Mouse (Mus musculus): ENCODE measurements at regions not wholly inside any gene's neighbourhood (a gene's known extent, or its start where the extent isn't known, plus 50 kb on each side); places are given as distances from the start of the nearest gene placed in this dataset.

- ATAC-seq (ENCODE audit: poor library complexity, severe bottlenecking): no peak
These were observed 1251.1 kb upstream of the A1bg start for GRCm38 (mm10) chr15:62173633-62174543.

- ATAC-seq (ENCODE audit: poor library complexity, severe bottlenecking): no peak
These were observed 1248.8 kb upstream of the A1bg start for GRCm38 (mm10) chr15:62171632-62172031.

- ATAC-seq (ENCODE audit: poor library complexity, severe bottlenecking): no peak
These were observed 1248.4 kb upstream of the A1bg start for GRCm38 (mm10) chr15:62171167-62171566.

GRCm38 (mm10) chr15:62170337-62170736, 1247.5 kb upstream of the A1bg start:
- no peak for ATAC-seq (ENCODE audit: poor library complexity, severe bottlenecking)

- ATAC-seq (ENCODE audit: poor library complexity, severe bottlenecking): peak; percentile 63
These were observed 1246.8 kb upstream of the A1bg start for GRCm38 (mm10) chr15:62169591-62170019.

- ATAC-seq (ENCODE audit: poor library complexity, severe bottlenecking): peak; percentile 13; the same call in 1 of the 2 replicates
These were observed 1246.3 kb upstream of the A1bg start for GRCm38 (mm10) chr15:62168958-62169590.

- ATAC-seq (ENCODE audit: poor library complexity, severe bottlenecking): no peak
These were observed 1245.7 kb upstream of the A1bg start for GRCm38 (mm10) chr15:62168522-62168921.

GRCm38 (mm10) chr15:62166786-62167185, 1244.0 kb upstream of the A1bg start:
- ATAC-seq (ENCODE audit: poor library complexity, severe bottlenecking): no peak

- ATAC-seq (ENCODE audit: poor library complexity, severe bottlenecking): no peak
These were observed 1243.2 kb upstream of the A1bg start for GRCm38 (mm10) chr15:62165826-62166500.

- ATAC-seq (ENCODE audit: poor library complexity, severe bottlenecking): 0 out of 2 replicates have a peak, but pooled peaks have one; percentile 25
These were observed 1242.1 kb upstream of the A1bg start for GRCm38 (mm10) chr15:62164766-62165410.

GRCm38 (mm10) chr15:62163203-62163602, 1240.4 kb upstream of the A1bg start:
- ATAC-seq (ENCODE audit: poor library complexity, severe bottlenecking): no peak

- no peak for ATAC-seq (ENCODE audit: poor library complexity, severe bottlenecking)
These were observed 1239.9 kb upstream of the A1bg start for GRCm38 (mm10) chr15:62162648-62163194.

- ATAC-seq (ENCODE audit: poor library complexity, severe bottlenecking): no peak
These were observed 1239.3 kb upstream of the A1bg start for GRCm38 (mm10) chr15:62161975-62162647.

- ATAC-seq (ENCODE audit: poor library complexity, severe bottlenecking): no peak
These were observed 1238.2 kb upstream of the A1bg start for GRCm38 (mm10) chr15:62161061-62161460.

GRCm38 (mm10) chr15:62158875-62159675, 1236.3 kb upstream of the A1bg start:
- ATAC-seq (ENCODE audit: poor library complexity, severe bottlenecking): peak; percentile 33; the same call in 1 of the 2 replicates

- no peak for ATAC-seq (ENCODE audit: poor library complexity, severe bottlenecking)
These were observed 1234.6 kb upstream of the A1bg start for GRCm38 (mm10) chr15:62157200-62158033.

- no peak for ATAC-seq (ENCODE audit: poor library complexity, severe bottlenecking)
These were observed 1230.4 kb upstream of the A1bg start for GRCm38 (mm10) chr15:62153222-62153621.

GRCm38 (mm10) chr15:62152133-62152532, 1229.3 kb upstream of the A1bg start:
- peak; percentile 84 for ATAC-seq (ENCODE audit: poor library complexity, severe bottlenecking)
